Mouse (Mus musculus) MEL (cell line): Measurements from ENCODE around the gene Lbx2. TPM values are rescaled to one million over a fixed set of nuclear protein-coding genes. Genes with fewer than 3 reads are reported as not detected.
A peak's percentile ranks its signal among the peaks of the same experiment; 100 is the strongest.

Experiments
- DNase-seq: peaks from one replicate; pipeline ENCODE4 v3.0.0; 2011; ENCODE audit warnings: low read depth, low spot score
- H3K27ac ChIP-seq: 2 replicates; pipeline ENCODE4 v1.5.1; 2012; ENCODE audit warnings: low read depth, mild to moderate bottlenecking, control low read depth, low read length, moderate library complexity; ENCODE audit not compliant: control insufficient read depth
- H3K27me3 ChIP-seq, 2 experiments: fragments of 150-350 bp in 1 of 2; sonication (generic) in 1 of 2; 2 replicates each; pipeline ENCODE4 v1.6.1; 2012; ENCODE audit warnings: low read length in 2 of 2, mild to moderate bottlenecking in 2 of 2, improper control_type of control experiment in 1 of 2, moderate library complexity in 1 of 2; ENCODE audit not compliant: insufficient read depth in 2 of 2, control insufficient read depth in 1 of 2
- H3K36me3 ChIP-seq, 2 experiments: 2 replicates each; pipeline ENCODE4 v1.6.1; 2012 to 2014; ENCODE audit warnings: low read length in 2 of 2, improper control_type of control experiment in 1 of 2, inconsistent platforms in 1 of 2, mild to moderate bottlenecking in 1 of 2; ENCODE audit not compliant: insufficient read depth in 2 of 2, control insufficient read depth in 1 of 2
- H3K4me1 ChIP-seq, 2 experiments: fragments of 150-350 bp in 1 of 2; sonication (generic) in 1 of 2; 2 replicates each; pipeline ENCODE4 v1.6.1; 2012; ENCODE audit warnings: low read length in 2 of 2, improper control_type of control experiment in 1 of 2, mild to moderate bottlenecking in 1 of 2; ENCODE audit not compliant: insufficient read depth in 2 of 2, control insufficient read depth in 1 of 2
- H3K4me3 ChIP-seq, 2 experiments: fragments of 150-350 bp in 1 of 2; sonication (generic) in 1 of 2; 2 replicates each; pipeline ENCODE4 v1.5.1; 2012; ENCODE audit warnings: low read depth in 2 of 2, low read length in 2 of 2, mild to moderate bottlenecking in 2 of 2, moderate library complexity in 2 of 2, control low read depth in 1 of 2, improper control_type of control experiment in 1 of 2; ENCODE audit not compliant: control insufficient read depth in 1 of 2, insufficient read depth in 1 of 2
- H3K79me2 ChIP-seq: 2 replicates; pipeline ENCODE4 v1.6.1; 2012; ENCODE audit warnings: mild to moderate bottlenecking, low read length, moderate library complexity; ENCODE audit not compliant: control insufficient read depth, poor library complexity, insufficient read depth
- H3K9ac ChIP-seq: 2 replicates; pipeline ENCODE4 v1.6.1; 2012; ENCODE audit warnings: low read depth, mild to moderate bottlenecking, control low read depth, low read length, moderate library complexity; ENCODE audit not compliant: control insufficient read depth, poor library complexity, severe bottlenecking
- H3K9me3 ChIP-seq: fragments of 150-350 bp; sonication (generic); replicated peaks from 2 replicates; pipeline ENCODE4 v1.6.1; 2012; ENCODE audit warnings: mild to moderate bottlenecking, low read length, improper control_type of control experiment, moderate library complexity; ENCODE audit not compliant: insufficient read depth
- BHLHE40 ChIP-seq: IDR thresholded peaks from 2 replicates; pipeline ENCODE4 v1.6.1; 2012; ENCODE audit warnings: low read depth, mild to moderate bottlenecking, inconsistent platforms, low read length, improper control_type of control experiment, borderline replicate concordance
- CHD1 ChIP-seq: IDR thresholded peaks from 2 replicates; pipeline ENCODE4 v1.6.1; 2012; ENCODE audit warnings: low read depth, mild to moderate bottlenecking, inconsistent platforms, low read length, improper control_type of control experiment
- E2F4 ChIP-seq: IDR thresholded peaks from 2 replicates; pipeline ENCODE4 v1.6.1; 2011; ENCODE audit warnings: low read depth, low read length, improper control_type of control experiment, borderline replicate concordance
- ELF1 ChIP-seq: IDR thresholded peaks from 2 replicates; pipeline ENCODE4 v1.6.1; 2014; ENCODE audit warnings: low read depth, mild to moderate bottlenecking, inconsistent platforms, low read length, improper control_type of control experiment, moderate library complexity
- ETS1 ChIP-seq: IDR thresholded peaks from 2 replicates; pipeline ENCODE4 v1.6.1; 2012; ENCODE audit warnings: low read depth, mild to moderate bottlenecking, inconsistent platforms, low read length, improper control_type of control experiment, moderate library complexity
- GABPA ChIP-seq: IDR thresholded peaks from 2 replicates; pipeline ENCODE4 v1.6.1; 2012; ENCODE audit warnings: low read depth, mild to moderate bottlenecking, inconsistent platforms, low read length, improper control_type of control experiment, moderate library complexity
- JUND ChIP-seq: IDR thresholded peaks from 2 replicates; pipeline ENCODE4 v1.6.1; 2011; ENCODE audit warnings: low read depth, mild to moderate bottlenecking, improper control_type of control experiment, low read length
- MAFK ChIP-seq: IDR thresholded peaks from 2 replicates; pipeline ENCODE4 v1.6.1; 2011; ENCODE audit warnings: low read depth, mild to moderate bottlenecking, low read length, improper control_type of control experiment, borderline replicate concordance
- MAZ ChIP-seq: IDR thresholded peaks from 2 replicates; pipeline ENCODE4 v1.6.1; 2012; ENCODE audit warnings: low read depth, mild to moderate bottlenecking, inconsistent platforms, low read length, improper control_type of control experiment
- MEF2A ChIP-seq: IDR thresholded peaks from 2 replicates; pipeline ENCODE4 v1.6.1; 2014; ENCODE audit warnings: low read depth, mild to moderate bottlenecking, inconsistent platforms, low read length, improper control_type of control experiment; ENCODE audit not compliant: poor library complexity, insufficient replicate concordance, severe bottlenecking; ENCODE audit errors: extremely low read depth
- MXI1 ChIP-seq: IDR thresholded peaks from 2 replicates; pipeline ENCODE4 v1.6.1; 2011; ENCODE audit warnings: mild to moderate bottlenecking, low read depth, low read length, improper control_type of control experiment
- NELFE ChIP-seq: IDR thresholded peaks from 2 replicates; pipeline ENCODE4 v1.6.1; 2011; ENCODE audit warnings: low read depth, low read length, improper control_type of control experiment
- POLR2A ChIP-seq, 2 experiments: IDR thresholded peaks; 2 replicates each; pipeline ENCODE4 v1.6.1; 2011 to 2012; ENCODE audit warnings: low read length in 2 of 2, mild to moderate bottlenecking in 2 of 2, control low read depth in 1 of 2, improper control_type of control experiment in 1 of 2, low read depth in 1 of 2, moderate library complexity in 1 of 2; ENCODE audit not compliant: control insufficient read depth in 1 of 2, insufficient read depth in 1 of 2, poor library complexity in 1 of 2
- POLR2AphosphoS5 ChIP-seq: IDR thresholded peaks from 2 replicates; pipeline ENCODE4 v1.6.1; 2012; ENCODE audit warnings: low read depth, borderline replicate concordance, mild to moderate bottlenecking, inconsistent platforms, low read length, moderate library complexity, mixed read lengths
- RCOR1 ChIP-seq: IDR thresholded peaks from 2 replicates; pipeline ENCODE4 v1.6.1; 2012; ENCODE audit warnings: low read depth, mild to moderate bottlenecking, inconsistent platforms, low read length, improper control_type of control experiment
- SIN3A ChIP-seq: IDR thresholded peaks from 2 replicates; pipeline ENCODE4 v1.6.1; 2012; ENCODE audit warnings: low read length, improper control_type of control experiment, inconsistent platforms
- UBTF ChIP-seq: IDR thresholded peaks from 2 replicates; pipeline ENCODE4 v1.6.1; 2012; ENCODE audit warnings: low read depth, mild to moderate bottlenecking, inconsistent platforms, low read length, improper control_type of control experiment, moderate library complexity, borderline replicate concordance; ENCODE audit not compliant: insufficient read depth
- USF1 ChIP-seq: IDR thresholded peaks from 2 replicates; pipeline ENCODE4 v1.6.1; 2014; ENCODE audit warnings: low read depth, mild to moderate bottlenecking, inconsistent platforms, low read length, improper control_type of control experiment, moderate library complexity
- USF2 ChIP-seq, 2 experiments: IDR thresholded peaks; 2 replicates each; pipeline ENCODE4 v1.6.1; 2011 to 2012; ENCODE audit warnings: improper control_type of control experiment in 2 of 2, low read length in 2 of 2, borderline replicate concordance in 1 of 2, inconsistent platforms in 1 of 2, low read depth in 1 of 2, mild to moderate bottlenecking in 1 of 2; ENCODE audit not compliant: insufficient read depth in 1 of 2
- ZC3H11A ChIP-seq: IDR thresholded peaks from 2 replicates; pipeline ENCODE4 v1.6.1; 2012; ENCODE audit warnings: low read depth, mild to moderate bottlenecking, inconsistent platforms, low read length, improper control_type of control experiment
- ZNF384 ChIP-seq: IDR thresholded peaks from 2 replicates; pipeline ENCODE4 v1.6.1; 2012; ENCODE audit warnings: low read depth, mild to moderate bottlenecking, inconsistent platforms, low read length, improper control_type of control experiment
- polyA plus RNA-seq, 2 experiments: library from polyadenylated mRNA; stranded (reverse) in 1 of 2; unstranded in 1 of 2; fragments of >175 nt in 1 of 2; fragments of >200 nt in 1 of 2; gene quantifications; 2 replicates each; pipeline versions ENCODE4 v1.2.1 to v1.2.4; 2012; ENCODE audit warnings: low replicate concordance in 2 of 2, low read depth in 1 of 2; ENCODE audit not compliant: insufficient read length in 2 of 2, insufficient read depth in 1 of 2, missing spikeins in 1 of 2
- total RNA-seq: library from RNA; depleted of rRNA; stranded (reverse); fragments of 300-350 nt; gene quantifications from 2 replicates; pipeline ENCODE4 v1.2.3, GENCODE M21; 2012

Lbx2 gene
- total and polyA plus RNA-seq, 3 experiments, result 0.58 to 0.85 TPM; not detected in 1

DNA sequence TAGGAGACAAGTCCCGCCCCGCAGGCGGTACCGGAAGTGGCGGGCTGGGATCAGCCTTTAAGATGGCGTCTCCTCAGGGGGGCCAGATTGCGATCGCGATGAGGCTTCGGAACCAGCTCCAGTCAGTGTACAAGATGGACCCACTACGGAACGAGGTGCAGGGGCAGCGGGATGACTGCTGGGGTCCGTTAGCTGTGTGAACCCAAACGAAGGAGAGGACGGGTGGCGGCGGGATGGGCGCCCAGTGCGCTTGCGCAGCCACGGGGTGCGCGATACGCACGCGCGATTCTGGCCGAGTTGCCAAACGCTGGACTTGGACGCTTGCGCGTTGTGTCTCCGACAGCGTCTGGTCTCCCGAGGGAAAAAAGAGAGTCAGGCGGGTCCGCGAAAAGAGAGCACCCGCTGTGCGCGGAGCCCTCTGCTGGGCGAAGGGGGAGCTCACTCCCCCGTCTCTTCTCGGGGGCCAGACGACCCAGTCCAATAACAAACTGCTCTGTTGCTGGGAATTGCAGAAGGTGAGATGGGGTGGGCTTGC is 7.8 kb upstream of the Lbx2 start (continued):
- no peak for TF ChIP-seq GABPA
- no peak for TF ChIP-seq MAFK
- TF ChIP-seq MEF2A, result no peak
- TF ChIP-seq MXI1, result no peak
- TF ChIP-seq POLR2AphosphoS5, result no peak
- TF ChIP-seq ELF1, result peak; percentile 94
- peak; percentile 72 for TF ChIP-seq SIN3A
- no peak for TF ChIP-seq ZC3H11A
- TF ChIP-seq MAZ, result peak; percentile 74
- TF ChIP-seq USF1, result peak; percentile 64
- TF ChIP-seq NELFE, result peak; percentile 74

DNA sequence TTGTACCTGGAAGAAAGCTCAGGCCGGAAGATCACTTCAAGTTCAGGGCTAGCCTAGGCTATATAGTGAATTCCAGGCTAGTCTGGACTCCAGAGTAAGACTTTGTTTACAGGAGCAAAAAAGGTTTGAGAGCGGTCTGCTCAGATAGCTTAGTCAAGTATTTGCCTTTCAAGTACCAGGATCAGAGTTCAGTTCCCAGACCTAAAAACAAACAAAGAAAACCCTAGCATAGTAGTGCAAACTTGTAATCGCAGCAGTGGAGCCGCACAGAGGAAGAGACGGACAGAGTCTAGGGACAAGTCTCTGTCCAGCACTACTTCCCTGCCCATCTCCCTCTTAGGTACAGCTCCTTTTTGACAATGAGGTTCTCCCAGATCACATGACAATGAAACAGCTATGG is 6.0 kb upstream of the Lbx2 start:
- no peak overlapping the region for H3K9ac ChIP-seq
- H3K4me1 ChIP-seq, result peaks cover 0 to 13% of the 10 kb centered on the region in 2 experiments; a peak in 2 of 4 replicates
- no peaks in the 10 kb centered on the region for H3K27me3 ChIP-seq
- peaks cover 11% of the 10 kb centered on the region for H3K79me2 ChIP-seq
- TF ChIP-seq E2F4 (no peak), ETS1 (no peak), MXI1 (no peak), JUND (no peak), ZNF384 (no peak), UBTF (no peak), BHLHE40 (no peak), RCOR1 (no peak), POLR2A (IDR thresholded peaks at IDR 0.05; ENCODE audit: control insufficient read depth in 1 of 2, insufficient read depth in 1 of 2, low read depth in 1 of 2, low read length in 2 of 2, poor library complexity in 1 of 2) (no peak), USF2 (IDR thresholded peaks at IDR 0.05; ENCODE audit: borderline replicate concordance in 1 of 2, insufficient read depth in 1 of 2, low read depth in 1 of 2, low read length in 2 of 2) (no peak), MAZ (no peak), CHD1 (no peak)
- TF ChIP-seq, all 39 proteins: peak for 0
- no peak overlapping the region for H3K4me3 ChIP-seq
- H3K27ac ChIP-seq, result no peak overlapping the region
- no peaks in the 10 kb centered on the region for H3K9me3 ChIP-seq
- peaks cover 0 to 9% of the 10 kb centered on the region in 2 experiments; a peak in 2 of 4 replicates for H3K36me3 ChIP-seq
- DNase-seq, result no peak
